Mouse (Mus musculus) WW6 (cell line): ENCODE results near the gene Mapk11.

Experiments used
- DNase-seq: peaks from one replicate; pipeline ENCODE4 v3.0.0-alpha.2; 2013; ENCODE audit warnings: low read depth, low spot score

The Mapk11 gene

DNA sequence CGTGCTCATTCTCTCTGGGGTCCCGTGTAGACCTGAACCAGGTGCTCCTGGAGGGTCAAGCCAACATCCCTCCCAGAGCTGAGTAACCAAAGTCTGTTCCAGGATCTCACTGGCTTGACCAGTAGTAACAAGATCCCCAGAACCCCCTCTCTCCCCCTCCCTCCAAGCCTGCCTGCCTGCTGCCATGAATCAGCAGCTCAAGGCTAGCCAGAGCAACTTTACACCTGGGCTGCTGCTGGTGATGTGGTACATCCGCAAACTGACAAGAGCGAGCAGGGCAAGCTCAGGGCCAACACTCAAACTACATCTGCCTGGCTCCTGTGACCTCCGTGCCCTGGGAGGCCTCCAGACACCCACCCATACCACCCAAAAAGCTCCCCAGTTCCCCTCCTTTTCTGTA is 8.0 kb downstream of the Mapk11 start:
- DNase-seq = no peak

DNA sequence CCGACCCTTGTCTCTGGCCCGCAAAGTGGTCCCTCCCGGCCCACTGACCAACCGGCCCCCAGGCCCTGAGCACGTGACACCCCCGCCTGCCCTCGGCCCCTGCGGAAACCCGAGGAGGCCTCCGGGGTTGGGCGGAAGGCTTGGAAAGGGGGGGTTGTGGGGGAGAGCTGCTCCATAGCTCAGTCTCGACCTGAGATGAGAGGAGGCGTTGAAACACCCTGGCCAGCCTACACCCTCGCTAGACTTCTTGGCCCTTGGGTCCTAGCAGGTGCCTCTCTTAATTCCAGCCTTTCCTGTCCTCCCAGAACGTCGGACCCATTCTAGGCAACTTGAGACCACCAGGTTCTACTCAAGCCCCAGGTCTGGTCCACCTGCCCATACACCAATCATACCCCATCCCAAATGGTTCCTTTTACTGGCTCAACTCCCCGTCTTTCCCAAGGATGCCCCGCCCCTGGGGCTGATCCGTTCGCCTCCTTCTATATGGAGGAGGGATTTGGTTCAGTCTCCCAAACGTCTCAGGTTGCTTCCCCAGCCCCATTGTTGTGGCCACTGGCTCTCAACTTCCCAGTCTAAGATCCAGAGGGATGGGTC is 8.7 kb downstream of the Mapk11 start, which contains the start of gene Mapk12:
Gene Mapk12, minus strand, starts transcription at position 45 of the 594 bp plus-strand sequence.
- DNase-seq = peak; percentile 56

DNA sequence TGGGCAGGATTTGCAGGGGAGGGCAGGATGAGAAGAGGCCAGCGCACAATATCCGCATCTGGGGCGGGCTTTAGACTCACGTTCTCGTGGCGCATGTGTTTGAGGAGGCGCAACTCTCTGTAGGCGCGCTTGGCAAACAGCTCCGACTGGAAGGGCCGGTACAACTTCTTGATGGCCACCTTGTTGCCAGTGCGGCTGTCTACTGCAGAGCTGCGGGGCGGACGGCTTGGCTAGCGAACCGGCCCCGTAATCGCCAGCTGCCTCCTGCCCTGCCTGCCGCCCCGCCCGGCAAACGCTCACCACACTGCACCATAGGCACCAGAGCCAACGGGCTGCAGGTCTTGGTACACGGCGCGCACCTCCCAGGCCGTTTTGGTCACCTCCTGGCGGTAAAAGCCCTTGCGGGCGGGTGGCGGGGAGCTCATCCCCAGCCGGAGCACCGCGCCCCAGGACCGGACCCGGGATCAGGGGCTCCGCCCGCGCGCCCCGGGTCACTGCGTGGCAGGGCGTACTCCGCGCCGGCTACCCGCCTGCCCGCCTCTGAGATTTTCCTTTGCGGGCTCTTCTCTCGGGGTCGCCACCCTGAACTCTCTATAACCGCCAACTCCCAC is 9.3 kb downstream of the Mapk11 start:
- DNase-seq = no peak

DNA sequence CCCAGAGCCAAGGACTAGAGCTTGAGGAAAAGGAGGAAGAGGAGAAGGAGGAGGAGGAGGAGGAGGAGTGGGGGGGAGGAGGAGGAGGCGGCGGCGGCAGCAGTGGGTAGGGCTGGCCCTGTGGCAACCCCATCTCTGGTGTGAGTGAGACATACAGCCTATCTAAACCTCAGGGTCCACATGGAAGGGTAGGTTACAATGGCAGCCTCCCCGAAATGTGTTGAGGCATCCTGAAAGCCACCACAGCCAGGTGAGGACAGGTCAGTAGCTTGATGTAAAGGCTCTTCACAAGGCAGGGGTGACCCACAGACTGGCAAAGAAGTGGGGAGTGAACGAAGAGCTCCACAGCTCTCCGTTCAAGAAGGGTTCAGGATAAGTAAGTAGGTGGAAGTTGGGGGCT is 10.9 kb downstream of the Mapk11 start:
- DNase-seq = no peak

DNA sequence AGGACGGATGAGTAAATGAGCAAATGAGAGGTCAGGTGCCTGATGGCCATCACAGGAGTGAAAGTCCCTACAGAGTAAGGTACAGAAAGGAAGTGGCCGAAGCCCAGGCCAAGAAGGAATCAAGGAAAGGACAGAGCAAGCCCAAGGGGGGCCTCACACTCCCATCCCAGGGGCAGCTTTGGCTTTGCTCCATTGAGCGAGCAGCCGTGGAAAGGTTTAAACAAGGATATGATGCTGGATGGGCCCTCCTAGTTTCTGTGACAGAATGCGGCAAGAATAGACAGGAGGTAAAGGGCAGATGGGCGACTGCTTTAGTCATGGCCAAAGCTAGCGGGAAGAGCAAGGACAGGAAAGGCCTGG is 11.4 kb downstream of the Mapk11 start:
- DNase-seq = no peak

DNA sequence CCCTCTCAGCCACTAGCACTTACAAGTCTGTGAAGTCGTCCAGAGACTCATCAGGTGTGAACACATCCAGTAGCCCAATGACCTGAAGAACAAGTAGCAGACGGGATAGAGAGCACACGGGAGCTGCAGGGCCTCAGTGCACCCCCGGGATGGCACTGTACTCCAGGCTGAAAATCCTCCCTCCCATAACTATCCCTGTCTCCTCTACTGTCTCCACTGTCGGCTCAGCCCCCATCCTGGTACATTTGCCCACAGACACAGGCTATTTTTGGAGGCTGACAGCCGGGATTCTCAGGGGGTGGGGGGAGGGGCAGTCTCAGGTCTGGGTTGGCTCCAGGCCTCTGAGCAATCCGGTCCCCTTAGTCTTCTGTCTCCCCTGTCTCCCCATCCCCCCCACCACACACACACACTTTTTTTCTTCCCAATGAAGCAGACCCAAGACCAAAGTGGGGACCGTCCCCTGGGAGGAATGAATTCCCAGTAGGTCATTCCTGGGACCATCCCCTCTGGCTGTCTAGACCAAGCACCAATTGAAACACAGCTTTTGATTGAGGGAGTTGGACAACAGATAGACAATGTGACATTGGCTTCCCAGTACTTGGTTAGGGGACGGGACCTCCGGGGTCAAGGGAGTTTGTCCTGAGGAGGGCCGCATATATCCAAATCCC is 11.9 kb downstream of the Mapk11 start:
- DNase-seq = no peak

DNA sequence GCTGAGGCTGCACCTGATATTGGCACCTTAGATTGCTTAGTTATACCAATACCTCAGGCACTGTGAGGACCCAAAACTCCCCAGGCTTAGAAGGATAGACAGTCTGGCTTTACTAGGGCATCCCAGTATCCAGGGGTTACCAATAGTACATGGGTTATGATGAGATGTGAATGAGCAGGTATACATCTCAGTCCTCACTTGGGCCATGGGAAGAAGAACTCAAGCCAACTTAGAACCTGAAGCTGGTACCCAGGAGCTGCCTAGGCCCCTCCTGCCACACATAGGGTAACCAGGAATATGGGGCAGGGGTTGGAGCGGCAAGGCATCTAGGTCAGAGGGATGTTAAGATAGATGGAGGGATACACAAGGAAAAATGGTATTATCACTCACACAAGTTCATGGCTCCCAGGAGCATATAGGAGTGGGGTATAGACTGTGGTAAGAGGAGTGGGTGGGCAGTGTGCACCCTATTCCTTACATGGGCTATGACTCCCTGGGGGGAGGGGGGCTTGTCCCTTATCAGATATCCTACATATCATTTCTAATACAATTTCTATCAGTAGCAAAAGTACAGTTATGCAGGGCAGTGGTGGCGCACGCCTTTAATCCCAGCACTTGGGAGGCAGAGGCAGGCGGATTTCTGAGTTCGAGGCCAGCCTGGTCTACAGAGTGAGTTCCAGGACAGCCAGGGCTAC is 12.8 kb downstream of the Mapk11 start:
- no peak for DNase-seq

DNA sequence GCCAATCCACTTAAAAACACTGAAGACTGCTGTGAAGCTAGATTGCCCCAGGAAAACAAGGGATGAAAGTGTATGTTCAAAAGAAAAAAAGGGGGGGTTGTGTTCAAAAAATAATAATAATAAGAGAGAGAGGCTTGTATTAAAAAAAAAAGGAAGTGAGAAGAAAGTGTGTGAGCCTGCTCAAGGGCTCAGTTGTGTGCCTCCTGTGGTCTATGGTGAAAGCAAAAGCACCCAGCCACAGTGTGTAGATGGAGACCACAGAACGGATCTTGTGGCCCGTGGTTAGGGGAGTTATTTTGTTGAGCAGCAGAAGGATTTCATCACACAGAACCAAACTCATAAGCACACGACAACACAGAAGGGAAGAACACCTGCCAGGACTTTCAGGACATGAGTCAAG is 18.1 kb downstream of the Mapk11 start:
- DNase-seq = no peak

DNA sequence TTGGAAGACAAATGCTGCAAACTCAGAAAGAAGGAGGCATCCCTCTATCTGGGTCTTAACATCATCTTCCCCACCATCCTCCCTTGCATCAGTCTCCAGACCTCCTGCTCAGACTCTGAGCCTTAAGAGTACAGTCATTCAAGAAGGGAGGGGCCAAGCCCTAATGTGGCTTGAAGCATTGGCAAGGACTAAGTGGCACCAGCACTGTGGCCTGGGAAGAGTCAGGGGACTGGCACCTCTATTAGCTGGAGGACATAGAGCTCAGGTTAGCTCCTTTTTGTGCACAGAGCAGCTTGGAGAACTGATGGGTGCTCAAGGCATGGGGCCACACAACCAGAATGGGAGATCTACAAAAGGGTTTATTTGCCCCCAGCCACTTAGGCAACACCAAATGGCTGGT is 19.2 kb downstream of the Mapk11 start:
- no peak for DNase-seq

DNA sequence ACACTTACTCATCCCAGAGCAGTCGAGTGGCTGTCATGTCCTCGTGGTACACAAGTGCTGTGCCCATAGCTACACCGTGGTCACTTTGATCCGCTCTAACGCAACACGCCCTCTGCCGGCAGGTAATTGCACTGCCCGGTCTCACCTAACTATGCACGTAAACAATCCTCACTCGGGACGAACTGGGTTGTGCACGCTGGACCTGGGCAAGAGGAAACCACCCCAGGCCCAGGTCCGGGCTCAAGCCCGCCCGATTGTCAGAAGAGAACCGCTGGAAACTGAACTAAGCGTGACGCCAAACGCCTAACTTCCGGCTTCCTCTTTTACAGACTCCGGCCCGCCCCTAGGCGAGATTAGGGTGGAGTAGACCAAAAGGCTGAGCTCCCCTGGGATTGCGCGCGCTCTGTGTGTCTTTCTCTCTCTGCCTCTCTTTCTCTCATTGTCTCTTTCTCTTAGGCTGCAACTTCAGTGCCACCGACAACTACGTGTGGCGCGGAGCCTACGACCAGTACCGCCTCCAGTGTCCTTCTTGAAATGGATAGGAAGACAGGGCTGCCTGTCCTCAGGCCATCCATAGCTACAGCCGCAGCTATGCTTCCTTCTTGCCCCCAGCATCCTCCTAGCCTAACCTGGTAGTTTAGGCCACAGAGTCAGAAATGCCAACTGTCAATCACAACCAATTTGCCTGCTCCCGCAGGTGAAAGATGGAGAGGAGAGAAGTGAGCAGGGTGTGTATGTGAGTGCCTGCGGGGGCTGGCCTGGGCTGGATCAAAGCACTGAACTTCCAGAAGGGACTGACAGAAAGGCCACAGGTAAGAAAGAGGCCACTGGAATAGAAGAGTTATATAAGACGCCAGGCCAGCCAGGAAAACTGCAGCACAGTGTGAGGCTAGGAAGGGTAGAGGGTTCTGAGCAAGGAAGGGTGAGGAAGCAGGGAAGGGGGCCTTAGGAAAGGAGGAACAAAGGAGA is 20.8 kb downstream of the Mapk11 start, which contains the start of gene Hdac10:
Gene Hdac10, minus strand, starts transcription at position 319 of the 969 bp plus-strand sequence.
- no peak for DNase-seq

DNA sequence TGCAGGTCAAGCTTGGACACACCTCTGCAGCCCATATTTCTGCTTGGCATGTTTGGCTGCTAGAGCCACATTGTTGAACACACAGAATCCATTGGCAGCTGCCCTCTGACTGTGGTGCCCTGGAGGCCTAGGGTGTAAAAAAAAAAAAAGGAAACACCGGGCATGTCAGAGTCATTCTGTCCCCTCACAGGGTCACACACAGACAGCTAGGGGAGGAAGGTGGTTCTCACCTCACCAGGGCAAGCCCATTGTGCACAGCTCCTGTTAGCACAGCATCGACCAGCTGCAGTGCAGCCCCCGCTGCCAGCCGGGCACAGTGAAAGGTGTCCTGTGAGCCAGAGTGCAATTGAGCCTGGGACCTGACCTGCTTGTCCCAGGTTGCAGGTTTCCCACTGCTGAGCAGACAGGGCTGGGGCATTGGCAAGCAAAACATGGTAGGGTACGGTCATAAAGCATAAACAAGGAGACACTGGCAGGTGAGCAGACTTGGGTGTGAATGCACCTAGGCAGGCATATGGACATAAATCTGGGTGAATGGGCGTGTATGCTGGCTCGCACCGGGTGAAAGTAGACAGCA is 22.0 kb downstream of the Mapk11 start:
- DNase-seq = no peak

DNA sequence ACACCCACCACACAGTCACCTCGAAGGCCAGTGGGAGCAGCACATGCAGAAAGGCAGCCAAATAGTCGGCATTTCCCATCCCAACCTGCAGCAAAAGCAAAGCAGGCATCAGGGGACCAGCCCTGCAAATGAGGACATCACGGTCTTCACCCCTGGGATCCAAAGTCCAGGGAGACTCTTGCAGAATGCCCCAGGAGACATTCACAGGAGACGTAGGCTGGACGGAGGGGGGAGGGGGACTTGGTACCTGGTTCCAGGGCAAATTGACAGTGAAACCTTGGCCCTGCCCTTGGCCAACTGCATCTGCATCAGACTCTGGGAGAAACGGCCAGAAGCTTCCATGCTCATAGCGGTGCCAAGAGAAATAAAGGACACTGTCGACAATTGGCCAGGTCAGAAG is 22.8 kb downstream of the Mapk11 start:
- DNase-seq = no peak

DNA sequence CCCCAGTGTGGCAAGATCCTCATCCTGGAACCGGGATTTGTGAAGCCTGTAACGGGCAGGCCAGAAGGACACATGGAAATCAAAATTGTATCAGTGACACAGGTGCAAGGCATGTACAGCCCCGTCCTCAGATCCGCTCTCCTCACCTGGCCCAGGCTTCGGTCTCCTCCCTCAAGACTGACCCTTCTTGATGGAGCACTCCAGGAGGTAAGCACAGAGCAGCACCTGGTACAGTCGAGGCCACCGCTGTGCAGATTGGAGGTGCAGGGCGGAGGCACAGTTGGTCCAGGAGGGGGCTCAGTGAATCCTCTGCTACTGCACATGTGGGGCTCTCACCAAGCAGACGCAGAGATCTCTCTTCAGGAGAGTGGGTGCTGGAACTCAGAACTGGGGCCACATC is 24.1 kb downstream of the Mapk11 start:
- DNase-seq = no peak

DNA sequence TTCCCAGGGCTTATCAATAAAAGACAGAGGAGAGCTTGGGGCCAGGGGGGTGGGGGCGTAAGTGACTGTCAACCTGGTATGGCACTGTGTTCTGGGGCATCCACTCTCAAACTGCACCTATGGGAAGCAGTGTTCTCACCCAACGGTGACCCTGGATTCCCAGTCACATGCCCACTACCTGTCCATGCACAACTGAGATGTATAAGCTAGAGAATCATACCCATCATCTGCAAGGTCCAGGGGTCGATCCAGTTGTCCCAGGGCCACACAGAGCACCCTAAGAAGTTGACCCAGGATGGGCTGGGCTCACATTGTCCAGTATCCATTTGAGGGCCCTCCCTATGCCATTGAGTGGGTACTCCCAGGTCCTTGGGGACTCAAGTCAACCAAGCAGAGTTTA is 25.1 kb downstream of the Mapk11 start:
- no peak for DNase-seq

DNA sequence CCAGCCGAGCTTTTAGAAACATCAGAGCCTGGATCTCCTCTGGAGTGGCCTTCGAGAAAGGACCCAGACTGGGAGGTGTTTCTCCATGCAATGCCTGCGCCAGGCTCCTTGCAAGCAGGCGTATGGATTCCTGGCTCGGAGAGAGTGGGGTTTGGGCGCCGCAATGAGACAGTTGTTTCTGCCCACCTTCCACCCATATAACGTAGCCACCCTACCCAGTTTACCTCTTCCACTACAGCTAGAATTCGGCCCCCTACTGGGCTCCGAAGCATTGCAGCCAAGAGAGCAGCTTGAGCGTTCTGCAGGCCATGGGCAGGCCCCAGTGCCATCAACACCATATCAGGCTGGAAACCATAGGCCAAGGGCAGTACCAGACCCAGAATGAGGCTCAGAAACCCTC is 25.8 kb downstream of the Mapk11 start:
- no peak for DNase-seq

DNA sequence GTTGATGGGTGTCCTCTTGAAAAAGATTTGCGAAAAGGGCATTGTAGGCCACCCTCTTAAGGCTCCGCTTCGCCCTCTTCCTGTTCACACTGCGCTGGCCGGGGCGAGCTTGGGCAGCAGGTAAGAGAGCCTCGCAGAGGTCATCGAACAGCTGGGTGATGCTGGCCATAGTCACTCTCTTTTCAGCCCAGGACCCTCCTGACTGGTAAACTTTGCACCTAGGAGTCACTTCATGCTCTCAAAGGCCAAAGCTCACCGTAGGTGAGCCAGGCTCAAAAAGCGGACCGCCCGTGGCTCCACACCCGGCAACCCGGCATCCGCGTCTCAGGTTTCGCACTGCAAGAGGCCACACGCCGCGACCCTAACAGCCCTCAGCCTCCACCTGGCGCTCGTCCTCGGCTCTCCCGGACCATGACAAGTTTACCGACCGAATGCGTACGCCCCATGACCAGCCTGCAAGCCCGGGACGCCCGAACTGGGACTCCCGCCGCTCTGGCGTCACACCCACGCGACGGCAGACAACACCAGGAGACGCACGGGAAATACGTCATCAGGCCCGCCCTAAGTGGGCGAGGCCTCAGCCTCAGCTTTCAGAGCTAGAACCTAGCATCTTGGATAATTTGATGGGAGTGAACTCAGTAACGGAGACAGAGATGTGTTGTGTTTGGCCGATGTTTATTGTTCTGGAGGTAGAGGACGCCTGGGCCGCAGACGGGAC is 26.6 kb downstream of the Mapk11 start, which contains the start of gene Tubgcp6:
Gene Tubgcp6, minus strand, starts transcription at position 464 of the 718 bp plus-strand sequence.
- DNase-seq = peak; percentile 80

DNA sequence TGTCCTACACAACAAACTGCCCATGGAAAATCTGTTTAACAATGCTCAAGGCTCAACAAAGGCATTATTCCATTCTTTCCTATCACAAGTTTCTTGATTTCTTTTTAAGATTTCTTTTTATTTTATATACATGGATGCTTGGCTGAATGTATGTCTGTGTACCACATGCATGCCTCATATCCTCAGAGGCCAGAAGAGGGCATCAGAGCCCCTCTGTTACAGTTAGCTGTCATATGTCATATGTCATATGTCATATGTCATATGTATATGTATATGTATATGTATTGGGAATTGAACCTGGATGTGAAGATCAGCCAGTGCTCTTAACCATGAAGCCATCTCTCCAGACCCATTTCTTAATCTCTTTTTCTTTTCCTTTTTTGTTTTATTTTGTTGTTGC is 31.4 kb downstream of the Mapk11 start:
- DNase-seq = no peak

DNA sequence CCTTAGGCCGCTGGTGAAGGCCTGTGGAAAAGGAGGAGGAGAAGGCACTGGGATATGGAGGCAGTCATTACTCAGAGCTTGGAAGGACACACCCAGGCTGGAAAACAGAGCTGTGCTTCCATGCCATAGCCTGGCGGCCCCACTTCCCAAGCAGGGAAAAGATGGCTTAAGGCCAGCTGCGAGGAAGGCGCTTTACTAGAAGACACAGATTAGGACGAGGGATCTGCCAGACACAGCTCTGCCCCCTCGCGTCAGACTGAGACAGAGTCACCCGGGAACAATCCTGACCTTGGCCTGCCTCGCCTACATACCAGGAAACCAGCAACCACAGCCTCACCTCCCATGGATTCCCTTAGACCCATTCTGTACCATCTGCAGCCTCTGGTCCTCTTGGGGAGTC is 39.3 kb downstream of the Mapk11 start:
- DNase-seq = no peak

DNA sequence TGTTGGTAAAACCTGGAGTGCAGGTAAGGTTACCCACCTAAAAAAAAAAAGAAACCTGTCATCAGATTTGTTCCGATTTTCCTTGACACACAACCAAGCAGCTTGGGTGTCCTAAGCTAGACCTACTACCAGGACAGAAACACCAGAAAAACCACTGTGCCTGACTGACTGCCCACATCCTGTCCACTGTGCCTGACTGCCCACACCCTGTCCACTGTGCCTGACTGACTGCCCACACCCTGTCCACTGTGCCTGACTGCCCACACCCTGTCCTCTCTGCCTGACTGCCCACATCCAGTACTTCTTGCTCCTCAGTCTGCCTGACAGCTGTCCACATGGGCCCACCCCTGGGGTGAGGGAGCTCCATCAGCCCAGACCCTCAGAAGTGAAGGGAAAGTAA is 42.5 kb downstream of the Mapk11 start:
- DNase-seq = no peak

DNA sequence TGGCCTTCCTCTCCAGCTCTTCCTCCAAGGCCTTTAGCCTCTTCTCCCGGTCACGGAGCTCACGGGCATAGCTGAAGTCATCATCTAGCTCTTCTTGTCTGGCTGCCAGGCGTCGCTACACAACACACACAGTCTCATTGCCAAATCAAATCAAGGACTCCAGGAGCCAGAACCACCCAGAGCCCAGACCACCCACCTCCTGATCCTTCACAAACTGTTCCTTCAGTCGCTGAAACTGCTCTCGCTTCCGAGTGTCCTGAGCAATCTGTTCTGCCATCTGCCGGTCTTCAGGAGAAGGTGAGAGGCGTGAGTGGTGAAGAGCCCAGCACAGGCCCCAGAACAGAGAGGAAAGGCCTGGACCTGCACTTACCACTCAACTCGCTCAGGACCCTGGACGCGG is 43.4 kb downstream of the Mapk11 start:
- DNase-seq = no peak
